Mouse (Mus musculus): ENCODE data around the gene Tnfrsf22.
A peak's percentile ranks its signal among the peaks of the same experiment; 100 is the strongest.

The Tnfrsf22 gene

GRCm38 (mm10) chr7:143636674-143637073, 12.8 kb downstream of the Tnfrsf22 start:
- no peak for ATAC-seq (ENCODE audit: insufficient number of reproducible peaks, low FRiP score, low TSS enrichment)

- ATAC-seq (ENCODE audit: insufficient number of reproducible peaks, low FRiP score, low TSS enrichment): no peak
Measured at GRCm38 (mm10) chr7:143631503-143631902, 18.0 kb downstream of the Tnfrsf22 start.

- no peak for ATAC-seq (ENCODE audit: insufficient number of reproducible peaks, low FRiP score, low TSS enrichment)
Measured at GRCm38 (mm10) chr7:143629501-143629900, 20.0 kb downstream of the Tnfrsf22 start.

- ATAC-seq (ENCODE audit: insufficient number of reproducible peaks, low FRiP score, low TSS enrichment): no peak
Measured at GRCm38 (mm10) chr7:143628540-143628939, 20.9 kb downstream of the Tnfrsf22 start, which contains the start of gene Tnfrsf26. Gene Tnfrsf26, minus strand, starts transcription at chr7:143628722.

- no peak for ATAC-seq (ENCODE audit: insufficient number of reproducible peaks, low FRiP score, low TSS enrichment)
Measured at GRCm38 (mm10) chr7:143627555-143628286, 21.7 kb downstream of the Tnfrsf22 start.

GRCm38 (mm10) chr7:143626178-143626577, 23.3 kb downstream of the Tnfrsf22 start:
- ATAC-seq (ENCODE audit: insufficient number of reproducible peaks, low FRiP score, low TSS enrichment): no peak

GRCm38 (mm10) chr7:143625151-143625550, 24.3 kb downstream of the Tnfrsf22 start:
- no peak for ATAC-seq (ENCODE audit: insufficient number of reproducible peaks, low FRiP score, low TSS enrichment)

GRCm38 (mm10) chr7:143624561-143624960, 24.9 kb downstream of the Tnfrsf22 start:
- no peak for ATAC-seq (ENCODE audit: insufficient number of reproducible peaks, low FRiP score, low TSS enrichment)

- no peak for ATAC-seq (ENCODE audit: insufficient number of reproducible peaks, low FRiP score, low TSS enrichment)
Measured at GRCm38 (mm10) chr7:143620951-143621350, 28.5 kb downstream of the Tnfrsf22 start.

GRCm38 (mm10) chr7:143614404-143615135, 34.9 kb downstream of the Tnfrsf22 start:
- no peak for ATAC-seq (ENCODE audit: insufficient number of reproducible peaks, low FRiP score, low TSS enrichment)

- ATAC-seq (ENCODE audit: insufficient number of reproducible peaks, low FRiP score, low TSS enrichment): no peak
Measured at GRCm38 (mm10) chr7:143612215-143612614, 37.2 kb downstream of the Tnfrsf22 start.

- no peak for ATAC-seq (ENCODE audit: insufficient number of reproducible peaks, low FRiP score, low TSS enrichment)
Measured at GRCm38 (mm10) chr7:143605321-143605720, 44.1 kb downstream of the Tnfrsf22 start.

- ATAC-seq (ENCODE audit: insufficient number of reproducible peaks, low FRiP score, low TSS enrichment): no peak
Measured at GRCm38 (mm10) chr7:143604889-143605288, 44.6 kb downstream of the Tnfrsf22 start.

- ATAC-seq (ENCODE audit: insufficient number of reproducible peaks, low FRiP score, low TSS enrichment): no peak
Measured at GRCm38 (mm10) chr7:143601705-143602104, 47.8 kb downstream of the Tnfrsf22 start.

GRCm38 (mm10) chr7:143600231-143600740, 49.2 kb downstream of the Tnfrsf22 start:
- ATAC-seq (ENCODE audit: insufficient number of reproducible peaks, low FRiP score, low TSS enrichment): no peak

GRCm38 (mm10) chr7:143599428-143600230, 49.8 kb downstream of the Tnfrsf22 start, which contains the start of gene Cars:
Gene Cars, minus strand, starts transcription at chr7:143600090.
- peak; percentile 93 for ATAC-seq (ENCODE audit: insufficient number of reproducible peaks, low FRiP score, low TSS enrichment)

- no peak for ATAC-seq (ENCODE audit: insufficient number of reproducible peaks, low FRiP score, low TSS enrichment)
Measured at GRCm38 (mm10) chr7:143594865-143595264, 54.6 kb downstream of the Tnfrsf22 start.

GRCm38 (mm10) chr7:143592255-143592654, 57.2 kb downstream of the Tnfrsf22 start:
- ATAC-seq (ENCODE audit: insufficient number of reproducible peaks, low FRiP score, low TSS enrichment): no peak

- ATAC-seq (ENCODE audit: insufficient number of reproducible peaks, low FRiP score, low TSS enrichment): no peak
Measured at GRCm38 (mm10) chr7:143588006-143588405, 61.5 kb downstream of the Tnfrsf22 start.

GRCm38 (mm10) chr7:143587586-143587985, 61.9 kb downstream of the Tnfrsf22 start:
- ATAC-seq (ENCODE audit: insufficient number of reproducible peaks, low FRiP score, low TSS enrichment): no peak
